Mouse (Mus musculus) cerebellum, adult 2 months (tissue): ENCODE data around the gene Frrs1l.

ENCODE experiments used
- CTCF ChIP-seq: fragments of 200-500 bp; IDR thresholded peaks from 2 replicates; pipeline ENCODE4 v1.5.1; 2011; ENCODE audit warnings: low read depth, mild to moderate bottlenecking, control low read depth, low read length, moderate library complexity, borderline replicate concordance; ENCODE audit not compliant: insufficient read depth
- POLR2A ChIP-seq: fragments of 200-500 bp; IDR thresholded peaks from 2 replicates; pipeline ENCODE4 v1.6.1; 2011; ENCODE audit warnings: low read length, control low read depth, borderline replicate concordance; ENCODE audit not compliant: insufficient read depth

- TF ChIP-seq POLR2A (no peak), CTCF (no peak)
Measured at GRCm38 (mm10) chr4:57002751-57003150, 12.6 kb upstream of the Frrs1l start.
